Mouse (Mus musculus): ENCODE results near the gene Mybpc2. TPM values are rescaled to one million over a fixed set of nuclear protein-coding genes. Genes with fewer than 3 reads are reported as not detected.

Mybpc2 gene
- polyA plus RNA-seq, 1 experiment from 2014 or later: 0.04 TPM

GRCm38 (mm10) chr7:44500046-44500445 lies 24.4 kb downstream of the Mybpc2 start:
- DNase-seq (ENCODE audit: low spot score): no peak
- H3K4me3 ChIP-seq: no peak overlapping the region
- 63% methylated on average over 20 of the region's 20 CpGs for WGBS
- H3K9me3 ChIP-seq: 0 out of 2 replicates have a peak, but pooled peaks cover 4% of the 10 kb centered on the region
- H3K4me1 ChIP-seq: peaks cover 23% of the 10 kb centered on the region
- H3K27me3 ChIP-seq (replicated peaks; ENCODE audit: low read depth, poor library complexity, severe bottlenecking): peaks cover 12% of the 10 kb centered on the region
- H3K36me3 ChIP-seq (replicated peaks): no peaks in the 10 kb centered on the region
- H3K27ac ChIP-seq (replicated peaks): no peak overlapping the region

- Histone ChIP-seq H3K27me3 (replicated peaks; ENCODE audit: low read depth, poor library complexity, severe bottlenecking) (peaks cover 12% of the 10 kb centered on the region), H3K9me3 (no peaks in the 10 kb centered on the region), H3K4me1 (peaks cover 28% of the 10 kb centered on the region), H3K27ac (replicated peaks) (no peak overlapping the region), H3K4me3 (no peak overlapping the region), H3K36me3 (replicated peaks) (peaks cover 9% of the 10 kb centered on the region)
- WGBS: 69% methylated on average over 1 of the region's 1 CpGs
- DNase-seq (ENCODE audit: low spot score): no peak
These were observed 25.5 kb downstream of the Mybpc2 start for GRCm38 (mm10) chr7:44498922-44499321.

GRCm38 (mm10) chr7:44497361-44498055 lies 26.9 kb downstream of the Mybpc2 start:
- Histone ChIP-seq H3K36me3 (replicated peaks) (peaks cover 23% of the 10 kb centered on the region), H3K4me1 (peaks cover 24% of the 10 kb centered on the region), H3K4me3 (peak overlapping the region; percentile 86), H3K27ac (replicated peaks) (peak overlapping the region; percentile 98), H3K9me3 (no peaks in the 10 kb centered on the region), H3K27me3 (replicated peaks; ENCODE audit: low read depth, poor library complexity, severe bottlenecking) (peaks cover 12% of the 10 kb centered on the region)
- WGBS: 79% methylated on average over 10 of the region's 10 CpGs
- DNase-seq (ENCODE audit: low spot score): no peak

- Histone ChIP-seq H3K4me1 (peaks cover 24% of the 10 kb centered on the region), H3K36me3 (replicated peaks) (peaks cover 31% of the 10 kb centered on the region), H3K27me3 (replicated peaks; ENCODE audit: low read depth, poor library complexity, severe bottlenecking) (peaks cover 12% of the 10 kb centered on the region), H3K27ac (replicated peaks) (peak overlapping the region; percentile 98), H3K4me3 (peak overlapping the region; percentile 86), H3K9me3 (no peaks in the 10 kb centered on the region)
- no peak for DNase-seq (ENCODE audit: low spot score)
- under 1% methylated on average over 26 of the region's 26 CpGs for WGBS
These were observed 27.7 kb downstream of the Mybpc2 start for GRCm38 (mm10) chr7:44496771-44497109.

- peaks cover 12% of the 10 kb centered on the region for H3K27me3 ChIP-seq (replicated peaks; ENCODE audit: low read depth, poor library complexity, severe bottlenecking)
- WGBS: 1% methylated on average over 58 of the region's 58 CpGs
- H3K36me3 ChIP-seq (replicated peaks): peaks cover 36% of the 10 kb centered on the region
- peak within 1 kb of the TSS; percentile 86 for H3K4me3 ChIP-seq
- peaks cover 24% of the 10 kb centered on the region for H3K4me1 ChIP-seq
- H3K9me3 ChIP-seq: no peaks in the 10 kb centered on the region
- DNase-seq (ENCODE audit: low spot score): peak; percentile 99
- H3K27ac ChIP-seq (replicated peaks): peak within 1 kb of the TSS; percentile 98
These were observed 28.3 kb downstream of the Mybpc2 start, which contains the start of the genes Emc10 and Fam71e1 for GRCm38 (mm10) chr7:44495992-44496770. Gene Emc10 (minus strand): TSS chr7:44496529. Gene Fam71e1 (plus strand): TSS chr7:44496581.

- peak overlapping the region; percentile 98; the same call in 1 of the 2 replicates for H3K27ac ChIP-seq (replicated peaks)
- H3K27me3 ChIP-seq (replicated peaks; ENCODE audit: low read depth, poor library complexity, severe bottlenecking): peaks cover 5% of the 10 kb centered on the region; the same call in 1 of the 2 replicates
- peaks cover 22% of the 10 kb centered on the region for H3K4me1 ChIP-seq
- 89% methylated on average over 7 of the region's 7 CpGs for WGBS
- peak overlapping the region; percentile 86 for H3K4me3 ChIP-seq
- DNase-seq (ENCODE audit: low spot score): no peak
- H3K36me3 ChIP-seq (replicated peaks): peaks cover 47% of the 10 kb centered on the region
- H3K9me3 ChIP-seq: no peaks in the 10 kb centered on the region
These were observed 29.4 kb downstream of the Mybpc2 start for GRCm38 (mm10) chr7:44495086-44495485.

- DNase-seq (ENCODE audit: low spot score): no peak
- Histone ChIP-seq H3K9me3 (no peaks in the 10 kb centered on the region), H3K36me3 (replicated peaks) (peaks cover 51% of the 10 kb centered on the region), H3K27me3 (replicated peaks; ENCODE audit: low read depth, poor library complexity, severe bottlenecking) (0 out of 2 replicates have a peak, but pooled peaks cover 1% of the 10 kb centered on the region), H3K4me1 (peaks cover 22% of the 10 kb centered on the region), H3K4me3 (peak overlapping the region; percentile 86), H3K27ac (replicated peaks) (no peak overlapping the region)
- 92% methylated on average over 12 of the region's 12 CpGs for WGBS
These were observed 29.8 kb downstream of the Mybpc2 start for GRCm38 (mm10) chr7:44494681-44495080.

GRCm38 (mm10) chr7:44492166-44492826 lies 32.2 kb downstream of the Mybpc2 start:
- DNase-seq (ENCODE audit: low spot score): no peak
- no peak overlapping the region for H3K4me3 ChIP-seq
- 95% methylated on average over 21 of the region's 21 CpGs for WGBS
- H3K4me1 ChIP-seq: peaks cover 19% of the 10 kb centered on the region
- H3K27ac ChIP-seq (replicated peaks): no peak overlapping the region
- H3K9me3 ChIP-seq: no peaks in the 10 kb centered on the region
- H3K27me3 ChIP-seq (replicated peaks; ENCODE audit: low read depth, poor library complexity, severe bottlenecking): no peaks in the 10 kb centered on the region
- H3K36me3 ChIP-seq (replicated peaks): peaks cover 71% of the 10 kb centered on the region

GRCm38 (mm10) chr7:44491391-44491790 lies 33.1 kb downstream of the Mybpc2 start:
- Histone ChIP-seq H3K4me1 (peaks cover 21% of the 10 kb centered on the region), H3K36me3 (replicated peaks) (peaks cover 71% of the 10 kb centered on the region), H3K27me3 (replicated peaks; ENCODE audit: low read depth, poor library complexity, severe bottlenecking) (no peaks in the 10 kb centered on the region), H3K9me3 (no peaks in the 10 kb centered on the region), H3K4me3 (no peak overlapping the region), H3K27ac (replicated peaks) (no peak overlapping the region)
- 95% methylated on average over 5 of the region's 5 CpGs for WGBS
- DNase-seq (ENCODE audit: low spot score): no peak

GRCm38 (mm10) chr7:44490281-44490680 lies 34.2 kb downstream of the Mybpc2 start:
- WGBS: 94% methylated on average over 4 of the region's 4 CpGs
- Histone ChIP-seq H3K4me3 (0 out of 2 replicates have a peak overlapping the region, but pooled peaks have one; percentile 1), H3K36me3 (replicated peaks) (peaks cover 71% of the 10 kb centered on the region)

GRCm38 (mm10) chr7:44488545-44488944 lies 35.9 kb downstream of the Mybpc2 start:
- Histone ChIP-seq H3K36me3 (replicated peaks) (peaks cover 58% of the 10 kb centered on the region), H3K27ac (replicated peaks) (no peak overlapping the region), H3K4me1 (peaks cover 9% of the 10 kb centered on the region), H3K4me3 (no peak overlapping the region), H3K27me3 (replicated peaks; ENCODE audit: low read depth, poor library complexity, severe bottlenecking) (no peaks in the 10 kb centered on the region), H3K9me3 (no peaks in the 10 kb centered on the region)
- no peak for DNase-seq (ENCODE audit: low spot score)
- 93% methylated on average over 8 of the region's 8 CpGs for WGBS

More at GRCm38 (mm10) chr7:44490281-44490680, 34.2 kb downstream of the Mybpc2 start:
- DNase-seq (ENCODE audit: low spot score): no peak
- H3K27me3 ChIP-seq (replicated peaks; ENCODE audit: low read depth, poor library complexity, severe bottlenecking): no peaks in the 10 kb centered on the region
- peaks cover 17% of the 10 kb centered on the region for H3K4me1 ChIP-seq
- H3K9me3 ChIP-seq: no peaks in the 10 kb centered on the region
- H3K27ac ChIP-seq (replicated peaks): no peak overlapping the region

GRCm38 (mm10) chr7:44487936-44488335 lies 36.5 kb downstream of the Mybpc2 start:
- peaks cover 9% of the 10 kb centered on the region for H3K4me1 ChIP-seq
- H3K36me3 ChIP-seq (replicated peaks): peaks cover 52% of the 10 kb centered on the region
- H3K27ac ChIP-seq (replicated peaks): no peak overlapping the region
- WGBS: 89% methylated on average over 7 of the region's 7 CpGs
- DNase-seq (ENCODE audit: low spot score): no peak
- no peak overlapping the region for H3K4me3 ChIP-seq
- peaks cover 4% of the 10 kb centered on the region for H3K27me3 ChIP-seq (replicated peaks; ENCODE audit: low read depth, poor library complexity, severe bottlenecking)
- no peaks in the 10 kb centered on the region for H3K9me3 ChIP-seq

Measured in embryonic facial prominence, embryonic 10.5 days (tissue).